Mouse (Mus musculus): Measurements from ENCODE around the gene Cgas. TPM values are rescaled to one million over a fixed set of nuclear protein-coding genes. Genes with fewer than 3 reads are reported as not detected.

The Cgas gene
- total RNA-seq, 2 experiments from 2014 or later, result 12.1 to 21.4 TPM

DNA sequence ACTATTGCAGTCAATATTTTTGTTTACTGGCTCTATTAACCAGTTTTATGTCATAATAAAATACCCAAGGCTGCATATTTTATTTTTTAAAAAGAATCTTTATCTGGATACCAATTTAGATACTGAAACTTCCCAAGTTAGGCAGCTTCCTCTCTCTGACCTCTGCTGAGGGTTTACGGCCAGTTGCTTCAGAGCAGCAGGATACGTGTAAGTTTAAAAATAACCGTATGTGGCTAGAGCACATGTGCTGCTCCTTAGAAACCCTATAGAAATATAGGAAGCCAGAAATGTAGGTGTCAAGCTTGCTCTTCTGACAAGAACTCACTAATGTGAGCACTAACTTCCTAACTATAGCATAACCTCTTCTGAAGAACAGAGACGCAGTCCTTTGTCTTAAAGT lies 20.3 kb upstream of the Cgas start:
- ATAC-seq (ENCODE audit: poor library complexity, severe bottlenecking), result peak; percentile 98

DNA sequence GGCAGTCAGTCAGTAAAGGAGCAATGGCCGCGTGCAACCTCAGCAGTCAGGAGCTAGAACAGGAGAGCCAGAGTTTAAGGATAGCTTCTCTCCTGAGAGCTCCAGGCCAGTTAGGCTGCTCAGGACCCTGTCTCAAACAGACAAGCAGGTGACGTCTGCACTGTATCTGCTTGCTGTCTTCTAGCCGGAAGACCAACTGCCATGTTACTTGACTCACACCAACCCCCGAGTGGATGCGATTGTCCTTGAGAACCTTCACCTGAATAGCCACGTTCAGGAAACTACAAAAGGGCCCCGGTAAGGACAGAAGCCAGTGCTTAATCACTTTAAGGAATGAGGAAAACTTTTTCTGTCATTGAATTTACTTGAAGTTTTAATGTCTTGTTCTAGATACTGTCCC lies 14.0 kb upstream of the Cgas start:
- ATAC-seq (ENCODE audit: poor library complexity, severe bottlenecking), result no peak

DNA sequence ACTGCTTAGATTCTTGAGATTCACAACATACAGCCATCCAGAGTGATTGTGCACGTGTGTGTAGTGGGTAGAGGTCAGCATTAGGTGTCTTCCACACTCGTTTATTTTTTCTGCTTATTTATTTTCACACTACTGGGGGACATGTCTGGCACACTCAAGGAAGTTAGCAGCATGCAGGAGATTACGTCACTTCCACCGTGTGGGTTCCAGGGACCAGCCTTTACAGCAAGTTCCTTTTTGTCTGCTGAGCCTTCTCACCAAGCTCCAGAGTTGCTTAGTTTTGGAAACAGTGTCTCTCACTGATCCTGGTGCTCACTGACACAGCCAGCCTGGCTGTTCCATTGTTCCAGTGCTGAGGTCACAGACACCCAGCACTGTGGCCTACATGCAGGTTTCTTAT lies 8.3 kb upstream of the Cgas start:
- ATAC-seq (ENCODE audit: poor library complexity, severe bottlenecking), result peak; percentile 77

DNA sequence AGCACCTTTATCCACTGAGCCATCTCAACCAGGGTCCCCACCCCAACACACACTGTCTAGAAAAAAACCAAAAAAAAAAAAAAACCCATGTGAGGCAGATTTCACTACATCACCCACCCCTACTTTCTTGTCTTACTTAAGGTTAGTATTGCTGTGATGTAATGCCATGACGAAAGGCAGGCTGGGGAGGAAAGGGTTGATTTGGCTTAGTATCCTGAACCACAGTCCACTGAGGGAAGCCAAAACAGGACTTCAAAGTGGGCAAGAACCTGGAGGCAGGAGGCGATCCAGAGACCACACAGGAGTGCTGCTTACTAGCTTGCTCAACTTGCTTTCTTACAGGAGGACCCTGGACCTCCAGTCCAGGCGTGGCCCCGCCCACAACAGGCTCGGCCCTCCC lies 7.4 kb upstream of the Cgas start:
- ATAC-seq (ENCODE audit: poor library complexity, severe bottlenecking), result no peak

DNA sequence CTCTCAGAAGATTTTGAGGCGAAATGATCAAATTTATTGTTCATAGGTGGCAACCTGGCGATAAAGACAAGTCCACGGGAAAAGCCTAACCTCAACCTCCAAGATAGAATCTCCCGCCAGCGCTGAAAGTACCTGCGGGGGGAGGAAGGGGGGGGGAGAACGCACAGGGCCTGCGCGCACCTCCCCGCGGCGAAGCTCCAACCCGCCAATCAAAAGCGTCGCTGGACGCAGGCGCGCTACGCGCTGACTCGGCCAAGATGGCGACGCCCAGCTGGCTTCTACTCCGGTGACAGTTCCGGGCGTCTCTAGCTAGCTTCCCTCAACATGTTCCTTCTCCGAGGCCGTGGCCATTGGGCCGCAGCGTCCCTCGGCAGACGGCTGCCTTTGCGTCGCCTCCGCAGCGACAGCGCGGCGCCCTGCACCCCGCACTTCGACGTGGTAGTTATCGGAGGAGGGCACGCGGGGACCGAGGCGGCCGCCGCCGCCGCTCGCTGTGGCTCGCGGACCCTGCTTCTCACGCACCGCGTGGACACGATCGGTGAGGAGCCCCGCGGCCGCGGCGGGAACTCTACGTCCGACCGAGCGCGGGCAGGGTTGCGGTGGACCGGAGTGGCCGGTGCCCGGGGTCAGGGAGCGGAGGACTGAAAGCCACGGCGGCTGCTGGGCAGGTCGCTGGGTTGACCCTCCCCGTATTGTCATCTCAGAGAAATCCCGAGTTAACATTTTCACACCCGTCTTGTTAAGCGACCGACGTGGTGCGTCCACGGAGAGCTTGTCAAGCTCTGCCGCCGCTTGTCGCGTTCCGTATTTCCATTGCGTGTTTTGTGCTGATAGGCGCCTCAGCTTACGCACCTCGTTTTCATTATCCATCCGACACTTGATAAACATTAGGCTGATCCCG lies 5.2 kb upstream of the Cgas start, which contains the start of the genes Mto1 and Gm17324:
TSS of gene Mto1 (plus strand) at position 236 of the 901 bp plus-strand sequence.
TSS of gene Gm17324 (minus strand) at position 814 of the 901 bp plus-strand sequence.
- ATAC-seq (ENCODE audit: poor library complexity, severe bottlenecking), result peak; percentile 80

DNA sequence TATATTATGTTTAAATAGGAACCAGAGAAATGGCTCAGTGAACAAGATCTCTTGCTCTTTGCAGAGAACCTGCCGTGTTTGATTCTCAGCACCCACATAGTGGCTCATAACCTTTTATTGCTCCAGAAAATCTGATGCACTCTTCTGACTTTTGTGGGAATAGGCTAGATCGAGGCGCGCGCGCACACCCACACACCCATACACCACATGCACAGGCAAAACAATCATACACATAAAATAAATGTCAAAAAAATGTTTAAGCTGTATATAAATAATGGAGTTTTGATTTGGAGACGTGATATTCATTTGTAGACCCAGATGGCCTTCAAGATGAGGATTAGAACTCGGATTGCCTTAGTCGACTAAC lies 4.6 kb upstream of the Cgas start:
- no peak for ATAC-seq (ENCODE audit: poor library complexity, severe bottlenecking)

DNA sequence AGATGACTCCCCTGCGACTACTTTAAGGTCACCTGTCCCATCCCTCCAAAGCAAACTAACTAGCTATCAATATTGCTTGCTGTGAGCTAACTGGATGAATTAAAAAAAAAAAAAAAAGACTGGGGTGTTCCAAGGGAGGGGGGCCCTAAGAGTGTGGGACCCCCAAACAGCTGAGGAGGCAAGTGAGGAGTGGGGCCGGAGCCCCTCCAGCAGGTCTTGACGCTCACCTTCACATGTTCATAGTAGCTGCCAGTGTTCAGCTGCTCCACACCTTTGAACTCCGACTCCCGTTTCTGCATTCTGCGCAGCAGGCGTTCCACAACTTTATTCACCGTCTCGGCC lies 829 bp downstream of the Cgas start:
- ATAC-seq (ENCODE audit: poor library complexity, severe bottlenecking), result no peak

DNA sequence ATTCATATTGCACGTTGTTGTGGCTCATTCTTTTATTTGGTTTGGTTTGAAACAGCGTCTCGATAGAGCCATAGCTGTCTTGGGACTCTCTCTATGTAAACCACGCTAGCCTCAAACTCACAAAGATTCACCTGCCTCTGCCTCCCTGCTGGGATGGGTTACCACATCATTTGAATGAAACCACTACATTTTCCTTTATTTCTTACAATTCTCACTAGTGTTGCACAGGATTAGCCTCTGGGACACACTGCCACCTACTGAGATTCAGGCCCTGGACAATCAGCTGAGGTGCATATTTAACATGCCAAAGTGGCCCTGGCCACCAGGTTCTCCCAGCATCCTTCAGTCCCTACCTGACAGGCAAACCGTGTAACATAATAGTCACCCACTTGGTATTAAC lies 3.6 kb downstream of the Cgas start:
- ATAC-seq (ENCODE audit: poor library complexity, severe bottlenecking), result no peak

DNA sequence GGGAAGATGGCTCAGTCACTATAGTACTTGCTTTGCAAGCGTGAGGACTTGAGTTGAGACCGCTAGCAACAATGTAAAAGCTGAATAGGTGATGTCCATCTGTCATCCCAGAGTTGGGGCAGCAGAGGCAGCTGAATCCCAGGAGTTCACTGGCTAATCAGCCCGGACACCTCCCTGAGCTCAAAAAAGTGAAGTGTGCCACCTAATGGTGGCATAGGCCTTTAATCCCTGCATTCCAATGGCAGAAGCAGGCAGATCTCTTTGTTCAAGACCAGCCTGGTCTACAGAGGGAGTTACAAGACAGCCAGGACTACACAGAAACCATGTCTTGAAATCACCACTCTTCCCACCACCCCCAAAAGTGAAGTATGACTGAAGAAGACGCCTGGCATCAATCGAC lies 10.6 kb downstream of the Cgas start:
- ATAC-seq (ENCODE audit: poor library complexity, severe bottlenecking), result no peak

DNA sequence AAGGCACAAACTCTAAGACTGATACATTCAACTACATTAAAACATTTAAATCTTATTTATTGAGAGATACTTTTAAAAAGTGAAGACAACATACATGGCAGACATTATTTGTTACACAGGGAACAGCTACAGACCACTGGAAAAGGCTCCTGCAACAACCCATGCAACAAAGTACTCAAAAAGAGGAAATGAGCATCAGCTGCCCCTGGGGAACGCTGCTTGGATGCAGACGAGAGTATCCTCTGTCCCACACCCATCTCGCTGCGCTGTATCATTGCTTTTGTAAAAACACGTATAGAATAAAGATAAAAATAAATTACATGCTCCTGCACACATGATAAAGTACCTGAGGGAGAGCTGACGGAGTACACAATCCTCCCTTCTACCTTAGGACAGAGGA lies 12.6 kb downstream of the Cgas start:
- peak; percentile 58 for ATAC-seq (ENCODE audit: poor library complexity, severe bottlenecking)

DNA sequence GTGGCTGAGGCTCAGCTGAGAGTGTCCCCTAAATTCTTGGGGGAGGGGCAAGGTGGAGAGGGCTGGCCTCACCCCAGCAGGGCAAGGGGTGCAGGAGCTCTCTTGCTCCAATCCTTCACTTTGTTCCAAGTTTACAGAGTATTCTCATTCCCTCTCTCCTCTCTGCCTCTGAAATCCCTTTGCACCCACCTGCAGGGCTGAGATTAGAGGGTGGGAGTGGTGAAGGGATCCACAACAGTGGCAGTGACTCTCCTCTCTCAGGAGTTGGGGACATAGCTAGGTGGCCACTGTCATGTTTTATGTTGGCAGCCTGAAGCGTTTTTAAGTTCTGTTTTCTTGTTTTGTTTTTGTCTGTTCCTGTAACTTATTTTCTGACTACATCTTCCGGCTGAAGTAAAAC lies 13.5 kb downstream of the Cgas start:
- ATAC-seq (ENCODE audit: poor library complexity, severe bottlenecking), result no peak

DNA sequence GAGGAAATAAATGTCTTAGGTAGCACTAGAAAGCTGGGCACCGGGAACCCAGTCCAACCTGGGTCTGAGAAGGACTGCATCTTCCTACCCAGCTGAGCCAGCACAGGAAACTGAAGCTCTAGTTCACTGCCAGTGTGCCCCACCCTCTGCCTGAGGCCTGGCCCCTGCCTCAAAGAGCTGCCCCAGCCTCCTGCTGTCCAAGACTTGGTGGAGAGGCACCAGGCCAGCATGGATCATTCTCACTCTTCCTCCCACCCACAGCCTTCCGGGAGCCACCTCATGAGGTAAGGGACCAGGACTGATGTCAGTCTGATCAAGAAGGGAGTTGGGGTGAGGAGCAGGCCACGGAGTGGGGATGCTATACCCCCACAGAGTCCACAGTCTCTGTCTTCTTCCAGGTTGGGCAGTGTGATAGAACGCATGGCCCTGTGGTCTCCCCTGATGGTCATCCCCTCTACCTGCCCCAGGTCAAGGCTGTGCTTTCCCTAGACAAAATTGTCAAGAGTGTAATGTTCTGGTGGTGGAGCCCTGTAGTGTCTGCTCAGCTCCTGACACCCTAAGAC lies 14.1 kb downstream of the Cgas start:
- peak; percentile 4; the same call in 1 of the 2 replicates for ATAC-seq (ENCODE audit: poor library complexity, severe bottlenecking)

DNA sequence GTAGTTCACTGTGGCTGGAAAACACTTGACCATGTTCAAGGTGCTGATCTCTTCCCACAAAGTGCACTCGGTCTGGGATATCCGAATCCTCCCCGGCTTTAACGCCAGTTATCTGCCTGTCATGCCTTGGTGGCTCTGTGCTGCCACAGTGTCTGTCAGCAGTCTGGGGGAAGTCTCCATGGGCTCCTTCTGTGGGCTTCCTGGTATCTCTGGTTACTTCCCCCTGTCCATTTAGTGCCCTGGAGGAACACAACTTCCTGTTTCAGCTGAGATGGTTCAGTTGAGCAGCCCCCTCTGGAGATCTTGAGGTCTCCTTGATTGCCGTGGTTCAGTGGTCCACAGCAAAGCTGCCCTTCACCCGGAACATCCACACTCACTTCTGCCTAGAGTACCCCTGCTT lies 14.9 kb downstream of the Cgas start:
- ATAC-seq (ENCODE audit: poor library complexity, severe bottlenecking), result peak; percentile 93

DNA sequence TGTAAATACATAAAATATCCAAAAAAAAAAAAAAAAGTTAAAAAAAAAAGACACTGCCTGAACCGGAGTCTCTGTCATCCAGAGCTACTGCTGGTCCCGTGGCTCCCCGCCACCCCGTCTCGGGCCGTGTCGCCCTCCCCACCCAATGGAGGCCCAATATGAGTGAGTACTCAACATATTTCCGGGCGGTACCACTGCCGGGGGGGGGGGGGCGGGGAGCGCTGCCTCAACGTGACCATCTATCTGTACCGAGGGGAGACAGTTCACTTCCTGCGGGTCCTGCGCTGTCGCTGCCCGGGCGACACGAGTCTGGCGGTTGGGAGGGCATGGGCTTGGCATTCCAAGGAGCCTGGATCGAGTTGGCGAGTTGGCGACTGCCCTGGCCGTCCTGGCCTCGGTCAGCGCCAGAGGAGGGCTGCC lies 15.7 kb downstream of the Cgas start:
- ATAC-seq (ENCODE audit: poor library complexity, severe bottlenecking), result peak; percentile 33

DNA sequence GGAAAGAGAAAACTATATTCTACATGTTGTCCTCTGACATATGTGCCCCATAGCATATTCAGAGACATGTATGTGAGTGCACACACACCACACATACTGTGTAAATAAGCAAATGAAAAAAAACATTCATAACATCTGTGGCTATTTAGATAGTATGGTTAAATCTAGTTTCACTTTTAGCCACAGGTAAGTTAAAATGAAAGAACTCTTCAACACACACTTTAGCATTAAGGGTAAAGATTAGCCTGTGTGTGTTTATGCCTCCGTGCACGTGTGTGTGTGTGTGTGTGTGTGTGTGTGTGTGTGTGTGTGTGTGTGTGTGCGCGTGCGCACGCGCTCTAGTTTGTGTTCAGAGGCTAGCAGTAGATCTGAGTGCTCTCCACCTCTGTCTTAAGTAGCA lies 41.4 kb downstream of the Cgas start:
- ATAC-seq (ENCODE audit: poor library complexity, severe bottlenecking), result no peak

DNA sequence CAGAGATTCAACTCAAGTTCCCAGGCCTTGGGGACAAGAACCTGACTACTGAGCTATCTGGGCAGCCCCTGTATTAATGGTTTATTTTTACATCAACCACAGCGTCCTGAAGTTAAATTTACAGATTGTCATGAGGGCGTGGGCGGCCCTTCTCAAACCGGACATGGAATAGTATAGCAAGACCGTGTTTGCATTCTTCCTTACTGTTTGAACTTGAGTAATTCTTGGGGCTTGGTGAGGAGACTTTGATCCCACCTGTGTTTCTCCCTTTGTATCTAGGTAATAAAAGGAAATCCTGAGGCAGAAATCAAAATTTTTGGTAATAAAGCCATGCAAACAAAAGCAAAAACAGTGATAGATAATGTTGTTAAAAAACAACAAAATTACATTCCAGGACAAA lies 42.5 kb downstream of the Cgas start:
- ATAC-seq (ENCODE audit: poor library complexity, severe bottlenecking), result no peak

DNA sequence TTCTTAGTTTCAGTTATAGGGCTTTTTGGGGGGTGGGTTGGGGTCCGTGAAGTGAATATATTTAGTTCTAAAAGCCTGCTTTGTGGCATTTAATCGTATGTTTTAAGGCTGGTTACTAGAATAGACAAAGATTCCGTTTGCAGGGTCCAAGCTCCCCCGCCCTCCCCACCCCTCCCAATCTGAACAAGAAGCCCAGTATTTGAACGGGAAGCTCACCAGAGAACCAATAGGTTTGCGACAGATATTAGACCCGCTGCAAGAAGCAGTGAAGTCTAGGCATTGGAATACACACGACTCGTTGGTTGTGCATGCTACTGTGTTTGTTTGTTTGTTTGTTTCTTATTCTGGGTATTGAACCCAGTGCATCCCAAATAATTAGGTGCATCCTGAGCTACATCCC lies 46.5 kb downstream of the Cgas start:
- ATAC-seq (ENCODE audit: poor library complexity, severe bottlenecking), result no peak

DNA sequence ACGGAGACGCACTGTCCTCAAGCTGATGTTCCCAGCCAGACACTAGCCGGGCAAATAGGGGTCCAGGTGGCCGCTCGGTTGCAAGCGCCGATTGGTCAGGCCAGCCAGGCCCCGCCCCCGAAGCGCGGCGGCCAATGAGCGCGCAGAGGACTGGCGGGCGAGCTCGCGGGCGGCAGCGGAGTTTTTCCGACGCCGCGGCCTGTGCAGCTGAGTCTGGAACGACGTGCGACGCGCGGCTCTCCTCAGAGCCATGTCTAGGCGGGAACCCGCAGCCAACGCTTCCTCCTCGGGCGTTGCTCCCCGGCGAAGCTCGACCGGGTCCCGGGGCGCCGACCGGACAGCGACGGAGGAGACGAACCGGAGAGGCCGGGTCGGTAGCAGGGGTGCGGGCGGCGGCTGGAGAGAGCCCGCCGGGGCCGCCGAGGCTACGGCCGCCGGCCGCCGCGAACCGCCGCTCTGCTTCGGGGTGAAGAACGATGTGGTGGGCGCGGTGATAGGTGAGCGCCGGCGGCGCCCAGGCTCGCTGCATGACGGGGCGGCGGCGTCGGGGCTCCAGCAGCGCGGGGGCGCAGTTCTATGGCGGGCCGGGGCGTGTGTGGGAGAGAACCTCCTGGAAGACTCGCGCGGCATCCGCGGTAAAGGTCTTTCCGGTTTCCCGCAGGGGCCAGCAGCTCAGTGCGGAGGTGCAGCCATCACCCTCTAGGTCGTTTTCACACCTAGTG lies 47.2 kb downstream of the Cgas start, which contains the start of gene Ddx43:
TSS of gene Ddx43 (plus strand) at position 148 of the 722 bp plus-strand sequence.
- peak; percentile 83 for ATAC-seq (ENCODE audit: poor library complexity, severe bottlenecking)

DNA sequence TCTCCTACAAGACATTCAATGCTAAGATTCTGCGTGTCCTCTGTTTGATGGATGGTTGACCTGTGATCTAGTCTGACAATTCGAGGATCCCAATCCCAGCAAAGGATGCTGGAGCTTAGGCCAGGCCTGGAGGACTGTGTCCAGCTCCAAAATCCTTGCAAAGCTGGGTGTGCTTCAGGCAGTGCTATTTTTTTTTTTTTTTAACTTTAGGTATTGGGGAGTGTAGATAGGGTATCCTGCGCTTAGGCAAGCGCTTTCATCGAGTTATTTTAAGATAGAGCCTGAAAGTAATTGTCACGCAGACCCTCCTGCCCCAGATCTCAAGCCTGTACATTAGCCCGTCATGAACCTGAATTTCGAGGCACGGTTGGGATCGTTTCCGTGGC lies 47.8 kb downstream of the Cgas start:
- ATAC-seq (ENCODE audit: poor library complexity, severe bottlenecking), result no peak

DNA sequence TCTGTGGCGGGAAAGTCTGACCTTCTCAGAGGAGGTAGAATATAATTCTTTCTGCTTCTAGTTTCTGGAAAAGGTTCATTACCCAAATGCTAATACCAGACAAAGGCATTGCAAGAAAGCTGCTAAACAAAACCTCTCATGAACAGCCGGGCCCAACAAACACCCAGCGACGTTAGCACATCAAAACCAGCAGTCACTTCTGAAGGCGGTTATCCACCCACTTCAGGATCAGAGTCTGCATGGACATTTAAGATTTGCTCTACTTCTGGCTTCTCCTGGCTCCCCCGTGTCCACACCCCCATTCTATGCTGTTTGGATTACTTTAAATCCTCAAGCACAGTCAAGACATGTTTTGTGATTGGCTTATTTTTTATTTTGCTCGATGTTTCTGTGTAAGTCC lies 48.4 kb downstream of the Cgas start:
- no peak for ATAC-seq (ENCODE audit: poor library complexity, severe bottlenecking)

DNA sequence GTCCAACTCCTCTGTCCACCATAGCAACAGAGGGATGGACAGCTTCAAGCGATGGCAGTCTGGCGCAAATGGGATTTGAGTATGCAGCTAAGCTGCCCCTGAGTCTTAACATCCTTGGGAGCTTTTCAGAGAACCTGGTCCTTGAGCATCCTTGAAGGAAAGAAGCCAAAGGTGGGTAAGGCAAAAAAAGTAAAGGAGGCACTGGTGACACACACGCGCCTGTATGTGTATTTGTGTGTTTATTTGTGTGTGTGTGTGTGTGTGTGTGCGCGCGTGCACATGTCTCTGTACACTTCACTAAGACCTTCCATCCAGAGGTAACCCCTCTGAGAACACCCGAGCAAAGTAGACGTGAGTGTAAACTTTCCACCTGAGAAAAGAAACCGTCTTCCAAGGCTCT lies 49.3 kb downstream of the Cgas start:
- no peak for ATAC-seq (ENCODE audit: poor library complexity, severe bottlenecking)

DNA sequence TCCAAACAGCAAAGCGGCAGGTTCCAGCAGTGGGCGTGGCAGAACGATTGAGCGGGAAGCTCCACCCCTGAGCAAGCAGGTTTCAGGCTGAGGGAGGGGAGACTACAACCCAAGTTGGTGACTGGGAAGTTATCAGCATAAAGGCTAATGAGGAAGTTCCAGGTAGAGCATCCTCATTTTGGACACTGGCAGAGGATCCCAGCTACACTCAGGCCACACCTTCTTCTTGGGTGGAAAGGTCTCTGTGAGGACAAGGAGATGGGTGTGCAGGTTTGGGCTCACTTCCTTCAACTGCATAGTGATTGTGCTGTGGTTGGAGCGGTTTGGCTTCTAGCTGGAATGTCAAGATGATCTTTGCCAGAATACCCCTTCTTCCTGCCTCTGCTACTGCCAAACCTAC lies 53.1 kb downstream of the Cgas start:
- no peak for ATAC-seq (ENCODE audit: poor library complexity, severe bottlenecking)
